Mouse (Mus musculus) heart, postnatal 14 days (tissue): ENCODE results near the gene Stat1. TPM values are rescaled to one million over a fixed set of nuclear protein-coding genes. Genes with fewer than 3 reads are reported as not detected.

ENCODE experiments used
- DNase-seq, 2 experiments: peaks; one replicate each; pipeline ENCODE4 v3.0.0; 2021 to 2022
- intact Hi-C: fragments of 180-260 bp; cut with DNase I; formaldehyde crosslinking; loops from one replicate; pipeline ENCODE4 v1.15.1; 2025
- total RNA-seq, 2 experiments: library from RNA; stranded (reverse); gene quantifications; 2 replicates each; pipeline ENCODE4 v1.2.3; 2021

The Stat1 gene
- total RNA-seq, 2 experiments from 2014 or later = 22.2 to 22.7 TPM

GRCm38 (mm10) chr1:52127350-52127749 is 8.1 kb downstream of the Stat1 start:
- no peak for DNase-seq
- intact Hi-C loops = no loop called here

- intact Hi-C loops = no loop called here
Measured at GRCm38 (mm10) chr1:52129794-52130193, 10.6 kb downstream of the Stat1 start.

DNA sequence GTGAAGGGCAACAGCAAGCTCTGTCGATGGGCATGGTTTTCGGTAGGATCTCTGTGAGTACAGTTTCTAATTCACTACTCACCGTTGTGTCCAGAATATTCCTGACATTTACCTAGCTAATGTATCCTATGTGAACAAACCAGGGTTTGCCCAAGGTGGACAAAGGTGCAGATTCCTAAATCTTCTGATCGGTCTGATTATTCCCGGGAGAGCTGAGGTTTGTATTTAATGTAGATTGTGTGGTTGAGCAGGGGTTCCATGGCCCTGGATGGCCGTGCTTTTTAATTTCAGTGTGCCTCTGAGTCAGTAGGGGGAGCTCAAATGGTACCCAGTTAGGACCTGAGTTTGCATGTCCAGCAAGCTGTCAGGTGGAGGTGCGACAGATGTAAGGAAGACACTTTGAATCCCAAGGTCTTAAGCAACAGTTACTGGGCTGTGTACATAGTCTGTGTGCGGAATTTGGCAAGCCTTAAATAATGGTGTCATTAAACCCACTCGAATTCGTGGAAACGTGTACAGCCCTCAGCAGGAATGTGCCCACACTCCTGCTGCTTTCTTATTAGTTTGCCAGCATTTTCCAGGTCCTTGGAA is 12.6 kb downstream of the Stat1 start:
- no peak for DNase-seq
- intact Hi-C loops = no loop called here

More at GRCm38 (mm10) chr1:52129794-52130193, 10.6 kb downstream of the Stat1 start:
- DNase-seq = no peak

DNA sequence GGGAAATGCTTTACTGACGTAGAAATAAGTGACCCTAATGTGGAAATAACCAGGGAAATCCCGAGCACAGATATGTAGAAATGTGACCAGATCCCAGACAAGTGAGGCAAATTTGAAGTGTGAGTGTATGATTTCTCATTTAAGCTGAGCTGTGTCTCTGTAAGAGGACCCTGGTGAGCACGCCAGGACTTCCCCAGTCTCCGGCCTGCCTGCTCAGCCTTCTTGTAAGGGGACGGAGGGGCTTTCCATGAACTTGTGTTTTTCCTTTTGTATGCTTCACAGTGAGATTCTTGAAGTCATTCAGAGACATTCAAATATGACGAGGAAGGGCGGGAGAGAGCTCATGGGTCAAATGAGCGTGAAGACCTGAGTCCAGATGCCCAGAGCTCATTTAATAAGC is 14.0 kb downstream of the Stat1 start:
- intact Hi-C loops = no loop called here
- no peak for DNase-seq

DNA sequence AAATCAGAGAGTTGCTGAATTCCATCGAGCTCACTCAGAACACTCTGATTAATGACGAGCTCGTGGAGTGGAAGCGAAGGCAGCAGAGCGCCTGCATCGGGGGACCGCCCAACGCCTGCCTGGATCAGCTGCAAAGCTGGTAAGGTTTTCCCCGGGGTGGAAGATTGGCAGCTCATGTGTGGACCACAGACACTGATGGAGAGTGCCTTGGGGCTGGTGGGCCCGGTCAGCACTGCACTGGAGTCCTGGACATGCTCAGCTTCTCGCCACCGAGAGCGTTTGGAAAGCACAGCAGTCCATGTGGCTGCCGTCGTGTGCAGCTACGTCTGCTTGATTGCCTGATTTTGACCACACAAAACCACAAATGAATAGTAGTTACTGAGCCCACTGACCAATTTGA is 18.1 kb downstream of the Stat1 start:
- intact Hi-C loops = no loop called here
- no peak for DNase-seq

- DNase-seq = no peak
- intact Hi-C loops = no loop called here
Measured at GRCm38 (mm10) chr1:52140534-52140933, 21.3 kb downstream of the Stat1 start.

- DNase-seq = no peak
- intact Hi-C loops = no loop called here
Measured at GRCm38 (mm10) chr1:52141482-52141881, 22.2 kb downstream of the Stat1 start.

- intact Hi-C loops = no loop called here
- no peak for DNase-seq
Measured at GRCm38 (mm10) chr1:52142117-52142516, 22.9 kb downstream of the Stat1 start.

GRCm38 (mm10) chr1:52143191-52143590 is 24.0 kb downstream of the Stat1 start:
- intact Hi-C loops = no loop called here

GRCm38 (mm10) chr1:52143596-52144156 is 24.4 kb downstream of the Stat1 start:
- intact Hi-C loops = no loop called here
- no peak for DNase-seq

More at GRCm38 (mm10) chr1:52143191-52143590, 24.0 kb downstream of the Stat1 start:
- no peak for DNase-seq

- intact Hi-C loops = loop anchor here (5.0 kb wide), 1 partner anchor 72 kb away; no protein-coding TSS in a partner anchor
- no peak for DNase-seq
Measured at GRCm38 (mm10) chr1:52144907-52145306, 25.7 kb downstream of the Stat1 start.

DNA sequence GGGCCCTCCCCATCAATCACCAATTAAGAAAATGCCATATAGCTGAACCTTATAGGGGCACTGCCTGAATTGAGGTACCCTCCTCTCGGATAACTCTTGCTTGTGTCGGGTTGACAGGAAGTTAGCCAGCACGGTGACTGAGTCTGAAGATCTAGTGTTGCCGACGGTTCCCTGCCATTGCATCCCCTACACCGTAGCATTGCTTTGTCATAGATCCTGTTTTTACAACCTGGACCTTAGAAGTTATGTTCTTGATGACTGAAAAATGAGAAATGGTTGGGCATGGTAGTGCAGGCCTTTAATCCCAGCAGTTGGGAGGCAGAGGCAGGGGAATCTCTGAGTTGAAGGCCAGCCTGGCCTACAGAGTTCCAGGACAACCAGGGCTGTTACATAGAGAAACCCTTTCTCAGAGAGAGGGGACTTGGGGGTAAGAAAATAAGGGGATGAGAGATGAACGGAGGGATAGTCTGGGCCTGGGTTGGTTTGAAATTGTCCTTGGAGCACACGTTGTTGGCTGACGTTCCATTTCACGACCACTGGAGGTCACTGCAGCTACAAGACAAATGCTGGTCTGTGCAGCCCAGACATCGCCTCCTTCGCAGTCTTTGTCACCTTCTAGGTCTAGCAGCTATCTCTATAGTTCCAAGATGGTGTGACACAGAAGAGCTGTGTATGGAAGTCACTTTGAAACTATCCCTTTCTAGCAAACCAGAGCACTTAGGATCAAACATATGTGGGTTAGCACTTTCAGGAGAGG is 27.2 kb downstream of the Stat1 start:
- DNase-seq = peak; percentile 63 to 76
- intact Hi-C loops = loop anchor here (2.0 to 5.0 kb wide), 3 partner anchors 71 to 484 kb away; partner anchors contain the start of gene Nemp2

DNA sequence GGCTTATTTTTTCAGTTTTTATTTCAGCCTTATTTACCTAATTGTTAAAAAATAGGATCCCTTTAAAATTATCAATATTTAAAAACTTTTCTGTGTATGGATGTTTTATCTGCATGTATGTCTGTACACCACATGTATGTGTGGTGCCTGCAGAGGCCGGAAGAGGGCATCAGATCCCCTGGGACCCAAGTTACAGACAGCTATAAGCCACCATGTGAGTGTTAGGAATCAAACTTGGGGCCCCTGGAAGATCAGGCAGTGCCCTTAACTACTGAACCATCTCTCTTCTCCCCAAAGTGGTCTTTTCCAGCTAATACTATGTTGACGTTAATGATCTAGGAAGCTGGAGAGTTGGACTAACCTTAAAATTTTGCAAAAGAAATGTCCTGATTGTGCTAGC is 28.2 kb downstream of the Stat1 start:
- DNase-seq = no peak
- intact Hi-C loops = loop anchor here (2.0 to 5.0 kb wide), 3 partner anchors 70 to 483 kb away; partner anchors contain the start of gene Nemp2

- intact Hi-C loops = loop anchor here (1.0 to 5.0 kb wide), 2 partner anchors 69 to 119 kb away; no protein-coding TSS in a partner anchor
- no peak for DNase-seq
Measured at GRCm38 (mm10) chr1:52148178-52148577, 28.9 kb downstream of the Stat1 start.

DNA sequence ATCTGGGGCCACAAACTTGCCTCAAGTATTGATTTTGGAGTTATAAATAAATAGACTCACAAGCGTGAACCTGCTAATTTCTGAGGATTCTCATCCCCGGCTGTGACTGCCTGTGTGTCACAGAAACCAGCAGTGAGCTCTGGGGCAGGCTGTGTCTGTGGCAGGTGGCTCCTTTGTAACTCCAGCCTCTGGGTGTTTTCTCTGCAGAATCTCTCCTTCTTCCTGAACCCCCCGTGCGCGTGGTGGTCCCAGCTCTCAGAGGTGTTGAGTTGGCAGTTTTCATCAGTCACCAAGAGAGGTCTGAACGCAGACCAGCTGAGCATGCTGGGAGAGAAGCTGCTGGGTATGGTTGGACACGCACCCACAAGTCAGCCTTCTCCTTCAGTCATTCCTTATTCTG is 29.5 kb downstream of the Stat1 start:
- intact Hi-C loops = loop anchor here (1.0 to 5.0 kb wide), 2 partner anchors 69 to 119 kb away; no protein-coding TSS in a partner anchor
- DNase-seq = no peak

DNA sequence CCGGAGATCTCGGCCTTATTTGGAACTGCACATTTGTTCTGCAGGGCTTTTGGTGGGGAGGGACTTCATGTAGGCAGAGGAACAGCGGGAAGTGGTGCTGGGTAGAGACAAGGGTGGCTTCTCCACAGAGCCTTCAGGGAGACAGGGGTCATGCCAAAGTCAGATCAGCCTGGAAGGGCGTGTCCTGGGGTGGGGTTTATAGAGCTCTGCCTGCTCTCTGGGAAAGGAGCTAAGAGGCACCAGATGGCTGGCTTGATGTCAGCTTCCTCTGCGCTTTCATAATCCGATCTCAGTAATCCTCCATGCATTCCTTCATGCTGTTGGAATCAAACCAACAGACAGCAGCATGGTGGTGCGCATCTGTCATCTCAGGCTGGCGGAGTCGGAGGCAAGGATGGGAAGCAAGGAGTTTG is 30.7 kb downstream of the Stat1 start:
- DNase-seq = peak; percentile 45 to 49
- intact Hi-C loops = loop anchor here (5.0 kb wide), 1 partner anchor 67 kb away; no protein-coding TSS in a partner anchor

GRCm38 (mm10) chr1:52150676-52151075 is 31.4 kb downstream of the Stat1 start:
- DNase-seq = peak in 1 of 2 experiments; percentile 32
- intact Hi-C loops = no loop called here

- no peak for DNase-seq
Measured at GRCm38 (mm10) chr1:52151166-52151565, 31.9 kb downstream of the Stat1 start.

DNA sequence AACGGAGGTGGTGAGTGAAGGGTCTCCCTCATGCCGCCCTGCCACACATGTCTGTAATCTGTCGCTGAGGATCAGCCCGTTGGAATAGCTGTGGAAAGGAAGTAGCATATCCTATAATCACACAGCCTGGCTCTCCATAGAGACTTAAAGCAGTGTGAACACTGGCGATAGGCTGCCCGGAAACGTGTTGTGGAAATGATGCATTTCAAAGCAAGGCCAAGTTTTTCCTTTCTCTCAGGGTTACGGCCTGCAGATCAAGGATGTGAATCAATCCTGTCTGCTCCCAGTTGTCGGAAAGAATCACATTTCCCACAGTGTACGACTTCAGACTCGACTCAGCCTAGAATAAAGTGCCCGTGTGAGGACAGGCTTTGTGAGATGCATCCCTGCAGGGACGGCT is 33.1 kb downstream of the Stat1 start:
- DNase-seq = no peak
- intact Hi-C loops = no loop called here

More at GRCm38 (mm10) chr1:52151166-52151565, 31.9 kb downstream of the Stat1 start:
- intact Hi-C loops = no loop called here

DNA sequence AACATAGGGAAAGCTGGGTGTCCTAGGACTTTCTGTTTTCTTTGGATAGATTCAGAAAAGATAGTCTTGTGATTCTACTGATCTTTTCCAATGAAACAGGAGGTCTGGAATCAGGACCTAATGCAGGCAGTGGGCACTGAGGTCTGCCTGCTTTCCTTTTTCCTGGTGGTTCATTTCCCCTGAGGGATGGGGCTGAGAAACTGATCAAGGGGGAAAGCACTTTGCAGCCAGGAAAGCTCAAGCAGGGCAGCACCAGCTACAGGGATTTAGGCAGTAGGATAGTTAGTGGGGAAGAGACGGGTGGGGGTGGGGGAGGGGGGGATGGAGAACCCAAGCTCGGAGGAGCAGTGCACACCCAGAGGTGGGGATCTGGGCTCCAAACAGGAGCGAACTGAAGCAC is 33.7 kb downstream of the Stat1 start:
- DNase-seq = no peak
- intact Hi-C loops = no loop called here

GRCm38 (mm10) chr1:52154890-52155289 is 35.6 kb downstream of the Stat1 start:
- intact Hi-C loops = no loop called here
- DNase-seq = no peak
